Mouse (Mus musculus) heart, embryonic 11.5 days (tissue): ENCODE measurements at regions not wholly inside any gene's neighbourhood (a gene's known extent, or its start where the extent isn't known, plus 50 kb on each side); places are given as distances from the start of the nearest gene placed in this dataset. TPM values are rescaled to one million over a fixed set of nuclear protein-coding genes. Genes with fewer than 3 reads are reported as not detected.

ENCODE experiments used
- ATAC-seq: fragments of 200-750 bp; cut with Nextera tagmentation; replicated peaks from 2 replicates; pipeline ENCODE4 v1.8.0; 2017; ENCODE audit warnings: moderate library complexity; ENCODE audit not compliant: insufficient number of reproducible peaks, low FRiP score, low TSS enrichment
- H3K27ac ChIP-seq: fragments of 300-500 bp; sonication (generic); 2 replicates; pipeline ENCODE4 v1.5.1; 2014; ENCODE audit warnings: mild to moderate bottlenecking, low read depth, low read length
- H3K27me3 ChIP-seq: fragments of 300-500 bp; sonication (generic); 2 replicates; pipeline ENCODE4 v1.6.1; 2014; ENCODE audit warnings: mild to moderate bottlenecking, low read length, mixed read lengths; ENCODE audit not compliant: control insufficient read depth, insufficient read depth
- H3K36me3 ChIP-seq: fragments of 300-500 bp; sonication (generic); 2 replicates; pipeline ENCODE4 v1.6.1; 2014; ENCODE audit warnings: mild to moderate bottlenecking, low read length, moderate library complexity, mixed read lengths; ENCODE audit not compliant: control insufficient read depth, insufficient read depth
- H3K4me1 ChIP-seq: fragments of 300-500 bp; sonication (generic); 2 replicates; pipeline ENCODE4 v1.6.1; 2014; ENCODE audit warnings: low read length; ENCODE audit not compliant: control insufficient read depth, insufficient read depth
- H3K4me2 ChIP-seq: fragments of 300-500 bp; sonication (generic); 2 replicates; pipeline ENCODE4 v1.6.1; 2014; ENCODE audit warnings: mild to moderate bottlenecking, moderate library complexity
- H3K4me3 ChIP-seq: fragments of 300-500 bp; sonication (generic); 2 replicates; pipeline ENCODE4 v1.5.1; 2014; ENCODE audit warnings: low read depth, low read length
- H3K9ac ChIP-seq: fragments of 300-500 bp; sonication (generic); 2 replicates; pipeline ENCODE4 v1.6.1; 2014; ENCODE audit warnings: mild to moderate bottlenecking, low read depth, low read length, moderate library complexity
- H3K9me3 ChIP-seq: fragments of 300-500 bp; sonication (generic); replicated peaks from 2 replicates; pipeline ENCODE4 v1.6.1; 2016; ENCODE audit warnings: low read length; ENCODE audit not compliant: control insufficient read depth
- WGBS: fragments of 180-500 bp; shearing (Covaris S2); extraction: QIAGEN DNeasy Blood & Tissue Kit; methylation state at CpG from one replicate; pipeline ENCODE4 v1.1.7; 2014; ENCODE audit not compliant: insufficient replicate concordance; 5-methylcytosine and 5-hydroxymethylcytosine counted together
- microRNA-seq: library from miRNA; unstranded; fragments of <30 nt; microRNA quantifications from one replicate; pipeline ENCODE4, GENCODE M21; 2016; ENCODE audit warnings: borderline number of aligned reads

DNA sequence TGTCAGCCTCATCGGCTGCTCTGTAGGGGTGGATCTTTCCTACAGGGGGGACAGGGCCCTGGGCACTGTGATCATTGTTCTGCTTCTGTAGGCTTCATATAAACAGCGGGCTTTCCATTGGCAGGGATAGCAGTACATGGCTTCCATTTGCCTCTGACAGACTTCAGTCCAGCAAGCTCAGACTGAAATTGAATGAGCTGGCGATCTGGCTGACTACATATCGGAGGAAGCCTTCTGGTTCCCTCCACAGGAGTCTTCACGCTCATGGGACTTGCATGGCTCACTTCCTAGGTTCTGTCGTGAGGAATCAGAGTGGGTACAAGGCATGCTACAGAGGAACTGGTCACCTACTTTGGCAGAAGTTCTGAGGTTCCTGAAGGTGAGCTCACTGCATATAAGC is 155.7 kb upstream of the BB014433 start:
- no peaks in the 10 kb centered on the region for H3K9me3 ChIP-seq
- no peak for ATAC-seq
- no peak overlapping the region for H3K4me3 ChIP-seq
- H3K4me1 ChIP-seq: no peaks in the 10 kb centered on the region
- H3K27ac ChIP-seq: no peak overlapping the region
- whole genome bisulfite sequencing: 78% methylated on average over 6 of the region's 6 CpGs
- H3K9ac ChIP-seq: no peak overlapping the region
- H3K27me3 ChIP-seq: no peaks in the 10 kb centered on the region
- no peaks in the 10 kb centered on the region for H3K36me3 ChIP-seq
- H3K4me2 ChIP-seq: no peak overlapping the region

DNA sequence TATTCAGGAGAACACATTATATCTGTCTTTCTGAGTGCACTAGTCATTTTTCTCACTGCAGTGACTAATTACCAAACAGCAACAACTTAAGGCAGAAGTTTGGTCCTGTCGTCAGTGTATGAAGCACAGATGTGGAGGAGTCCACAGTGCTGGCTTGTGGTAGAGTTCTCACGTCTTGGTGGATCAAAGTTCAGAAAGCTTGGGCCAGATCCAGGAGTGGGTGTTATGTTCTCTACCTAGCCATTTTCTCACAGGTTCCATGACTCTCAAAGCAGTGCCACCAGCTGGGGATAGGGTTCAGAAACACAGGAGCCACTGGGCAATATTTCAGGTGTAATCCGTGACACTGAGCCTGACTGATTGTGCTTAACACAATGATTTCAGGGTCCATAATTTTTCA is 144.8 kb upstream of the BB014433 start:
- Histone ChIP-seq H3K4me3 (no peak overlapping the region), H3K27me3 (no peaks in the 10 kb centered on the region), H3K9ac (no peak overlapping the region), H3K9me3 (no peaks in the 10 kb centered on the region), H3K36me3 (no peaks in the 10 kb centered on the region), H3K4me1 (no peaks in the 10 kb centered on the region), H3K27ac (no peak overlapping the region), H3K4me2 (no peak overlapping the region)
- WGBS: 74% methylated on average over 3 of the region's 3 CpGs
- no peak for ATAC-seq

DNA sequence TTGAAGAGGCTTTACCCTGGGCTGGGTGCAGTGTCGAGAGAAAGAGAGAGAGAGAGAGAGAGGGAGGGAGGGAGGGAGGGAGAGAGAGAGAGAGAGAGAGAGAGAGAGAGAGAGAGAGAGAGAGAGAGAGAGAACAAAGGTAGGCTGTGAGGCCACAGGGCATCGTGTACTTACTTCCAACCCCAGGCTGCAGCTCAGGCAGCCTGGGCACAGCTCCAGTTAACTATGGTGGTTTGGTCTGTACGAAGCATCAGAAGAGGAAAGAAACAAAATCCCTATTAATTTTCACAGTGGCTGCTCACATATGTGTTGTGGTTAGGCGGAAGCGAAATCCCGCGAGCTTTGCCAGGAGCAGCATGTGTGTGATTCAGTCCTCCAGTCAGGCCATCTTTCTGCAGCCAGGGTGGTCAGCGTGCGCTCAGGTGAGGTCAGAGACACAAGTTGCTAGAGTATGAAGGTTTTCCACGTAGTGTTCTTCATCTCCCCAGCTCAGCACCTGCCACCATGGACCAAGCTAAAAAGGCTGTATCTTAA is 143.3 kb upstream of the BB014433 start:
- Histone ChIP-seq H3K4me3 (no peak overlapping the region), H3K4me1 (no peaks in the 10 kb centered on the region), H3K36me3 (no peaks in the 10 kb centered on the region), H3K9ac (no peak overlapping the region), H3K27ac (no peak overlapping the region), H3K27me3 (no peaks in the 10 kb centered on the region), H3K4me2 (no peak overlapping the region), H3K9me3 (no peaks in the 10 kb centered on the region)
- 54% methylated on average over 10 of the region's 10 CpGs for WGBS
- ATAC-seq: no peak

Small RNA genes in the stretch of these regions (microRNA-seq; reads per million reads assigned to microRNA genes)
- gene Gm25255: not detected
- not detected for gene Gm25871
